16 mouse cellular contexts compared by ENCODE assay signal in genomic region chr16:89675009-89675785, GRCm38 (mm10).
DNase-seq lines count a peak whose midpoint lies in the region; ATAC-seq and TF ChIP-seq lines count a peak whose summit lies in the region.
"Had no signal": no experiment of that assay in that cellular context is flagged by ENCODE, and none has a peak within 500 bp of the region (broad histone marks: within the 10 kb centered on the region; RNA-seq: fewer than 3 reads in every experiment).

No protein-coding gene starts in this region.

- H3K4me2 ChIP-seq in heart, embryonic 11.5 days, result no peak overlapping the region
- H3K4me2 ChIP-seq in kidney, postnatal 0 days (ENCODE audit: low read length), result no peak overlapping the region
- H3K4me2 ChIP-seq in neural tube, embryonic 13.5 days, result 0 out of 2 replicates have a peak overlapping the region, but pooled peaks have one; percentile 6
- H3K4me2 ChIP-seq: forebrain, embryonic 15.5 days; limb, embryonic 13.5 days had no signal

- H3K27me3 ChIP-seq in heart, embryonic 11.5 days (ENCODE audit: control insufficient read depth, insufficient read depth, low read length), result no peaks in the 10 kb centered on the region
- no peaks in the 10 kb centered on the region for H3K27me3 ChIP-seq in kidney, postnatal 0 days (ENCODE audit: insufficient read depth, low read length)
- no peaks in the 10 kb centered on the region for H3K27me3 ChIP-seq in neural tube, embryonic 13.5 days
- H3K27me3 ChIP-seq: forebrain, embryonic 15.5 days; limb, embryonic 13.5 days had no signal

- H3K9ac ChIP-seq in heart, embryonic 11.5 days (ENCODE audit: low read depth, low read length), result no peak overlapping the region
- H3K9ac ChIP-seq in kidney, postnatal 0 days (ENCODE audit: low read depth, low read length), result no peak overlapping the region
- no peak overlapping the region for H3K9ac ChIP-seq in neural tube, embryonic 13.5 days
- H3K9ac ChIP-seq: forebrain, embryonic 15.5 days; limb, embryonic 13.5 days had no signal

- intact Hi-C loops in heart, postnatal 10 days (cut with DNase I), result no loop called here
- intact Hi-C loops in left cerebral cortex, postnatal 14 days (cut with DNase I), result no loop called here

- no peaks in the 10 kb centered on the region for H3K36me3 ChIP-seq in heart, embryonic 11.5 days (ENCODE audit: control insufficient read depth, insufficient read depth, low read length)
- H3K36me3 ChIP-seq in kidney, postnatal 0 days (ENCODE audit: insufficient read depth, low read length), result no peaks in the 10 kb centered on the region
- no peaks in the 10 kb centered on the region for H3K36me3 ChIP-seq in neural tube, embryonic 13.5 days
- H3K36me3 ChIP-seq: forebrain, embryonic 15.5 days; limb, embryonic 13.5 days had no signal

- no peaks in the 10 kb centered on the region for H3K4me1 ChIP-seq in heart, embryonic 11.5 days (ENCODE audit: control insufficient read depth, insufficient read depth, low read length)
- H3K4me1 ChIP-seq in kidney, postnatal 0 days (replicated peaks; ENCODE audit: insufficient read depth, low read length), result 0 out of 2 replicates have a peak, but pooled peaks cover 4% of the 10 kb centered on the region
- peaks cover 6% of the 10 kb centered on the region; the same call in 1 of the 2 replicates for H3K4me1 ChIP-seq in neural tube, embryonic 13.5 days (replicated peaks)
- H3K4me1 ChIP-seq: limb, embryonic 13.5 days had no signal

- H3K27ac ChIP-seq in heart, embryonic 11.5 days (ENCODE audit: low read depth, low read length), result no peak overlapping the region
- no peak overlapping the region for H3K27ac ChIP-seq in kidney, postnatal 0 days
- no peak overlapping the region for H3K27ac ChIP-seq in neural tube, embryonic 13.5 days (replicated peaks)
- H3K27ac ChIP-seq: forebrain, embryonic 15.5 days; limb, embryonic 13.5 days; macrophage had no signal

- no peak for DNase-seq in heart, postnatal 10 days
- DNase-seq in kidney, postnatal 0 days (ENCODE audit: low spot score), result peak; percentile 7
- no peak for DNase-seq in kidney, adult 18-20 months
- peak; percentile 43 for DNase-seq in liver
- no peak for DNase-seq in cerebellum, postnatal 36 days
- DNase-seq in left cerebral cortex, postnatal 14 days (ENCODE audit: low spot score in 2 of 2), result no peak
- DNase-seq: adrenal gland, postnatal 14 days; cerebellum, adult 11 months; kidney, adult 9 months; retina, postnatal 1 day had no signal

- 50% methylated on average over 13 of the region's 13 CpGs for WGBS in heart, embryonic 11.5 days (ENCODE audit: insufficient replicate concordance)
- 41% methylated on average over 13 of the region's 13 CpGs for WGBS in kidney, postnatal 0 days
- WGBS in neural tube, embryonic 13.5 days, result 57% methylated on average over 13 of the region's 13 CpGs

- H3K9me3 ChIP-seq in heart, embryonic 11.5 days (replicated peaks; ENCODE audit: control insufficient read depth, low read length), result no peaks in the 10 kb centered on the region
- H3K9me3 ChIP-seq in kidney, postnatal 0 days (replicated peaks; ENCODE audit: low read length), result no peaks in the 10 kb centered on the region
- H3K9me3 ChIP-seq in neural tube, embryonic 13.5 days, result no peaks in the 10 kb centered on the region
- H3K9me3 ChIP-seq: forebrain, embryonic 15.5 days; limb, embryonic 13.5 days had no signal

- no peak for TF ChIP-seq CTCF in kidney, postnatal 0 days (IDR thresholded peaks at IDR 0.05; ENCODE audit: low read depth)

- ATAC-seq in heart, embryonic 11.5 days (replicated peaks; ENCODE audit: insufficient number of reproducible peaks, low FRiP score, low TSS enrichment), result peak; percentile 52; the same call in 1 of the 2 replicates
- ATAC-seq in kidney, postnatal 0 days (replicated peaks; ENCODE audit: low FRiP score, low read depth), result no peak
- ATAC-seq in neural tube, embryonic 13.5 days (ENCODE audit: low read depth), result 0 out of 2 replicates have a peak, but pooled peaks have one; percentile 36

- no peak overlapping the region for H3K4me3 ChIP-seq in heart, embryonic 11.5 days (ENCODE audit: low read depth, low read length)
- H3K4me3 ChIP-seq in kidney, postnatal 0 days (replicated peaks; ENCODE audit: low read depth, low read length), result no peak overlapping the region
- no peak overlapping the region for H3K4me3 ChIP-seq in neural tube, embryonic 13.5 days
- H3K4me3 ChIP-seq: forebrain, embryonic 15.5 days; limb, embryonic 13.5 days; myocyte had no signal

Comparison
In these comparisons a context has a peak if more than half of its experiments do, and no peak if none do; other contexts are left out.
1. DNase-seq: peak in kidney, postnatal 0 days (single experiment) and liver (single experiment); none in heart, postnatal 10 days (0 of 2), kidney, adult 18-20 months (single experiment), cerebellum, postnatal 36 days (0 of 2) and left cerebral cortex, postnatal 14 days (0 of 2).